Mouse (Mus musculus) cerebellum, adult 9-11 months (tissue): ENCODE results near the gene Esp22.
"Not testable (repeated sequence)": the region's sequence is repeated elsewhere in the genome, so short reads cannot be mapped to it uniquely, and the experiment has no call there.

Experiments used
- DNase-seq: peaks from one replicate; pipeline ENCODE4 v3.0.0; 2022

Gene Esp22

GRCm38 (mm10) chr17:39095034-39095433 is at the start of gene Esp22:
TSS of gene Esp22 (plus strand) at chr17:39095334.
- no peak for DNase-seq

- DNase-seq = no peak
Observed at GRCm38 (mm10) chr17:39063641-39064040, 31.5 kb upstream of the Esp22 start.

- no peak for DNase-seq
Observed at GRCm38 (mm10) chr17:39076937-39077336, 18.2 kb upstream of the Esp22 start, which contains the start of gene Esp23. TSS of gene Esp23 (minus strand) at chr17:39077037.

GRCm38 (mm10) chr17:39107126-39107525 is 12.0 kb downstream of the Esp22 start:
- not testable (repeated sequence) for DNase-seq

GRCm38 (mm10) chr17:39129156-39129555 is 34.0 kb downstream of the Esp22 start:
- DNase-seq = not testable (repeated sequence)
